Mouse (Mus musculus) urinary bladder, adult 2 months (tissue): ENCODE measurements around the gene Slc25a11. TPM values are rescaled to one million over a fixed set of nuclear protein-coding genes. Genes with fewer than 3 reads are reported as not detected.

Source experiments
- DNase-seq: peaks from one replicate; pipeline ENCODE4 v3.0.0; 2022; ENCODE audit warnings: low spot score
- polyA plus RNA-seq: library from polyadenylated mRNA; depleted of rRNA; stranded (reverse); fragments of >200 nt; gene quantifications from 2 replicates; pipeline ENCODE4 v1.2.3, GENCODE M21; 2012; rRNA removed

The Slc25a11 gene
- polyA plus RNA-seq, 1 experiment, result 96.9 TPM

DNA sequence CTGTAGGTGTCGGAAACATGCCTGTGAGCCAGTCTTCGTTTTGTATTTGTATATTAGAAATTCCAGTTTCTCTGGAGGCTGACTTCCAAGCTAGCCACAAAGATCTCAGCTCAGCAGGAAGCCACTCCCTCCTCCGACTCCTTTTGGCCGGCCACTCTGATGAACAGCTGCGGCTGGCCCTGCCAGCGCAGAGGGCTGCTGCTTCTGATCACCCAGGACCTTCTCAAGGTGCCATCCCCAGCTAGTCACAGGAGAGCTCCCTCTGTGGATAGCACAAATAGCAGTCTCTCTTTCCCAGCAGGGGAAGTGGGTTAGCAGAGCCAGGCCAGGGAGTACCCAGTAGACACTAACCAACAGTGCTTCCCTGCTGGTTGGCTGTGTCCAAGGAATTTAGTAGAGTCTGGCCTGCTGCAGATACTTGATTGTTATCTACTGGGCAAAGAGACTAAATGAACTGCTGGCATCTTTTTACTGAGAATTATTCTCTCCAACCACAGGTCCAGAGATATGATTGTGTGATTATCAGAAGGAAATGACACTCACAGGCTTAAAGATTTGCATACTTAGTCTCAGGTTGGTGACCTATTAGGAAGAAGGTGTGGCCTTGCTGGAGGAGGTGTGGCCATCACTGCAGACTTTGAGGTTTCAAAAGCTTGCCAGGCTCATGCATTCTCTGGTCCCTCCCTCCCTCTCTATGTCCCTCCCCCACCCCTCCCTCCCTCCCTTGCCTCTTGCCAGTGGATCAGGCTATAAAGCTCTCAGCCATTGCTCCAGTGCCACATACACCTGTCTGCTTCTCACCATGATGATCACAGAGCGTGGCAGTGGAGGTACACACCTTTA is 25.1 kb downstream of the Slc25a11 start:
- DNase-seq, result no peak

DNA sequence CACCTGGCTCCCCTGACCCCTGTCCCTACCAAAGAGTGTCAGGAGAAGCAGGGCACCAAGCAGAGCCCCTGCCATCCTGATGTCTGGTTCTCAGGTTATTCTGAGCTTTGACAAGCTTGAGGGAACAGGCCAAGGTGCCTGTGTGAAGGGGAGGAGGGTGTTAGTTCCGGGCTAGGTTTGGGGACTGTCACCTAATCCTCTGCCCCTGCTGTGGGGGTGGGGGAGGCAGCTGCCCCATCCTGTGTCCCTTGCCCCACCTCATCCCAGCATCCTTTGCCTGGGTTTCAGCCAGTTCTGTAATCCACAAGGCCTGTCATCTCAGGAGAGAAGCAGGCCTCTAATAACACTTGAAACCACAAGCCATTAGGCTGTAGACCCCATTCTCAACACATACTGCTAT is 28.2 kb downstream of the Slc25a11 start, which contains the start of gene Chrne:
TSS of gene Chrne (minus strand) at position 116 of the 400 bp plus-strand sequence.
- no peak for DNase-seq

- no peak for DNase-seq
Observed at GRCm38 (mm10) chr11:70615516-70616093, 31.7 kb downstream of the Slc25a11 start, which contains the start of gene 4930544D05Rik. 4930544D05Rik (plus strand) TSS chr11:70615848.

GRCm38 (mm10) chr11:70615074-70615473 is 32.2 kb downstream of the Slc25a11 start:
- DNase-seq, result peak; percentile 49

GRCm38 (mm10) chr11:70612505-70612904 is 34.8 kb downstream of the Slc25a11 start:
- DNase-seq, result no peak

GRCm38 (mm10) chr11:70610752-70611151 is 36.5 kb downstream of the Slc25a11 start:
- no peak for DNase-seq

DNA sequence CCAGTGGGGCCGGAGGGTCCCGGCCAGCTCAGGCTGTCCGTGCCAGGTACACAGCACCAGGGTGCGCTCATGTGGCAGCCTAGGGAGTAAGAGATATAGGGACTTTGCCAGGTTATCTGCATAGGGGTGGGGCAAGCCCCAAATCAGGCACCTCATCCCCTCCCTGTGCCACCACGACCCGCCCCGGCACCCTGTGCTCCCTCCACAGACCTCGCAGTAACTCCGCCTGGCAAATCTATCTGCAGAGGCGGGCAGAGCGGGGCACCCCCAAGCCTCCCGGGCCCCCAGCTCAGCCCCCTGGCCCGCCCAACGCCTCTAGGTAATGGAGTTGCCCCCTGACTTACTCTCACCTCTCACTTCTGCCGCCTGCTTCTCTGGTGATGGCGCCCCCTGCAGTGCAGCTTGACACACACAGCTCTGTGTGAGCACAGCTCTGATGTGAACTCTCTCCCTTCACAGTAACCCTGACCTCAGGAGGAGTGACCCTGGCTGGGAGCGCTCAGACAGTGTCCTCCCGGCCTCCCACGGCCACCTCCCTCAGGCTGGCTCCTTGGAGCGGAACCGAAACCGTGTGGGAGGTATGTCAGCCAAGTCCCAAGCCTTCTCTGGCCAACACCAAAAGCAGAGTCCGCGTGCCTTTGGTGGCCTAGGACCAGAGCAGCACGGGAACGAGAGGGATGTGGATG is 38.8 kb downstream of the Slc25a11 start:
- DNase-seq, result no peak

- DNase-seq, result no peak
Observed at GRCm38 (mm10) chr11:70607611-70608010, 39.7 kb downstream of the Slc25a11 start.

DNA sequence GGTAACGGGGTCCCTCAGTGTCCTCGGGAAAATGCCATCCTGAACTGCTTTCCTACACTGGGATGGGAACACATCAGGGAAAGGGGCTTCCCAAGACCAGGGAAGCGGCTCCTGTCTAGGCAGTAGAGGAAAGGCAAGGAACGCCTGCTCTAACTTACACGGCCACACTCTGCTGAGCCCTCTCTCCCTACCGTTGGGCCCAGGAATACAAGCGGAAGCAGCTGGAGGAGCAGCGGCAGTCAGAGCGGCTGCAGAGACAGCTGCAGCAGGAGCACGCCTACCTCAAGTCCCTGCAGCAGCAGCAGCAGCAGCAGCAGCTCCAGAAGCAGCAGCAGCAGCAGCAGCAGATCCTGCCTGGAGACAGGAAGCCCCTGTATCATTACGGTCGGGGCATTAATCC is 40.6 kb downstream of the Slc25a11 start:
- no peak for DNase-seq

DNA sequence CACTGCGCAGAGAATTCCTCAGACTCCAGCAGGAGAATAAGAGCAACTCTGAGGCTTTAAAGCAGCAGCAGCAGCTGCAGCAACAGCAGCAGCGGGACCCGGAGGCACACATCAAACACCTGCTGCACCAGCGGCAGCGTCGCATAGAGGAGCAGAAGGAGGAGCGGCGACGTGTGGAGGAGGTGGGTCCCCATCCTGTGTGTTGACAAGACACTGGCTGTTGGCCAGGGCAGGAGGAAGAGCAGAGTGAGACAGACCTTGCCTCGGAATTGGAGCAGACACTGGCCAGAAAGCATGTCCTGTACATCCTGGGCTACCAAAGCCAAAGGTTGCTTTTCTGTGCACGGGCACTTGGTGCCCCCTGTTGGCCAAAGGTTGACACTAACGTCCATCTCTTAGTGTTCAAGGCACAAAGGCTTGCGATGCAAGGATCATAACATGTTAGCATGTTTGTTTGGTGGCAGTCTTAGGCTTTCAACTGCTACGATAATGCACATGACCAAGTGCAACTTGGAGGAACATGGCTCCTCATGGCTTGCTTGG is 42.2 kb downstream of the Slc25a11 start:
- DNase-seq, result peak; percentile 53

- no peak for DNase-seq
Observed at GRCm38 (mm10) chr11:70598451-70598953, 48.8 kb downstream of the Slc25a11 start.

GRCm38 (mm10) chr11:70597301-70597700 is 50.0 kb downstream of the Slc25a11 start:
- no peak for DNase-seq

DNA sequence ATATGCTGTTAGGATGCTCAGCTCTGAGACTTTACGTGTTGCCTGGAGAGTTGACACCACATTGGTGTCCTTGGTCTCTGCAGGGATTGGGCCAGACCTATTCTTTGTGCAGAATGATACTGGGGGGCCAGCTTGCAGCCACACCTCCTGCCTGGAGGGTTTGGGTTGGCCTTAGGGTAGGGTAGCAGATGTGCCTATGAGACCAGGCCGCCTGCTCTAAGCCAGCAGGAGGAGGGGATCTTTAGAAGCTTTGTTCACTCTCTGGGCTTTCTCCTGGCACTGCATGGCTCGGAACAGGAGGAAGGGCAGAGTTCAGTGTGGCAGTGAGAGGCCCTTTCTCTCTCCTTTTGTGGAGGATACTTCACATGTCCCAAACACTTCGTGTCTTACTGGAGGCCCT is 51.2 kb downstream of the Slc25a11 start:
- no peak for DNase-seq

DNA sequence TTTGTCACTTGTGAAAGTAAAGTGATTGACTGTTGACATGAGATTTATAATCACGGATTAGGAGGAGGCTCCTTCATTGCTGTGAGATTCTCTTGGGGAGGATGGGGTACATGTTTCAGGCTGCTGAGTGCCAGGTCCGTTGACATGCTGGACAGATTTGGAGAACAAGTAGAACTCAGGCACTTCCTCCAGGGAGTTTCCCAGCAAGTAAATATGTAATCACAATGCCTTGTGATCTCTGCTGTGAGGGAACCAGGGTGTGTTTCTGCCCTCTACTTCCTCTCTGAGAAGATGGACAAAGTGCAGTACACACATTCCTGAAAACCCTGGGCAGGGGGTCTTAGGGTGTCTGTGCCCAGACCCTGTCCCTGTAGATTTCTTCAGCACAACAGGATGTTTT is 51.6 kb downstream of the Slc25a11 start:
- DNase-seq, result no peak

DNA sequence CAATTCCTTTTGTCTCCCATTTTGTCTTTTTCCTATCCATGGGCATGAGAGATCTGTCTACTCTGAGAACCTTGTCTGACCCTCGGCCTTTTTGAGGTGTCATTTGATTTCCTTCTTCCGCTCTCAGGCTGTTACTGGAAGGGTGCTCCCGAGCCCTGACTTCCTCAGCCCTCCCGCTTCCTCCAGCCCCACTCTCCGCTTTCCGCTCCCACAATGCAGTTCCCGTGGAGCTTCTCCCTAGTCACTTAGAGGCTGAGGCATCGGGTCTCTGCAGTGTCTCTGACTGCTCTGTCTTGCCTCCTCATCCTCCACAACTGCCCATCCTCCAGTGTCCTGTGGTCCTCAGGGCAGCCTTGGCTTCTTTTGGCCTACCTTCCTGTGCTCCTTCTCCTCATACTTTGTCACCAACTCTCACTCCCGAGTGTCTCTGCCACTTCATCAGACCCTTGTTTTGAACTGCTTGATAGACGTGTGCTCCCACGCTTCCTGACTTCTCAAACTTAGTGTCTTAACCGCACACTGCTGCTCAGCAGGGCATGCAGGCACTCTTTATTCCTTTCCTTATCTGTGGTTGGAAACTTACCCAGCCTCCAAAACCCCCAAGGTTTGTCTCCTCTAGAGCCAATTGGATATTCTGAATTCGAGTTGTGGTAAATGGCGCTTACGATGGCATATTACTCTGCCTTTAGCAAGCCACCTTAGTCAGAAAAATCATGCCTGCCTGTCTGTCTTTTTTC is 52.9 kb downstream of the Slc25a11 start:
- DNase-seq, result no peak

Other genes starting within 250 kb of the Slc25a11 start
- gene Pelp1, start 237.4 kb downstream of the Slc25a11 start, polyA plus RNA-seq, result 11.1 and 15.3 TPM in 2 replicates
- gene Arrb2, start 214.8 kb downstream of the Slc25a11 start, polyA plus RNA-seq, result 18.5 and 22.0 TPM in 2 replicates
- 20.1 and 20.8 TPM in 2 replicates for gene Med11, start 195.6 kb downstream of the Slc25a11 start, polyA plus RNA-seq
- 3.9 and 4.4 TPM in 2 replicates for gene Zmynd15, start 188.0 kb downstream of the Slc25a11 start, polyA plus RNA-seq
- gene Cxcl16, start 187.5 kb downstream of the Slc25a11 start, polyA plus RNA-seq, result 28.9 and 29.2 TPM in 2 replicates
- 0.72 and 0.80 TPM in 2 replicates for gene Tm4sf5, start 142.2 kb downstream of the Slc25a11 start, polyA plus RNA-seq
- 0.43 and 0.72 TPM in 2 replicates for gene Vmo1, start 132.9 kb downstream of the Slc25a11 start, polyA plus RNA-seq
- gene Gltpd2, start 128.3 kb downstream of the Slc25a11 start, polyA plus RNA-seq, result 0.14 and 0.15 TPM in 2 replicates
- 249 and 294 TPM in 2 replicates for gene Psmb6, start 122.1 kb downstream of the Slc25a11 start, polyA plus RNA-seq
- gene Gm40193, start 114.5 kb downstream of the Slc25a11 start, polyA plus RNA-seq, result not detected in 2 replicates
- gene Pld2, start 107.4 kb downstream of the Slc25a11 start, polyA plus RNA-seq, result 33.6 and 38.7 TPM in 2 replicates
- 87.2 and 89.1 TPM in 2 replicates for gene Mink1, start 84.6 kb downstream of the Slc25a11 start, polyA plus RNA-seq
- gene 4930544D05Rik, start 31.6 kb downstream of the Slc25a11 start, polyA plus RNA-seq, result not detected in 2 replicates
- gene Chrne, start 28.3 kb downstream of the Slc25a11 start, polyA plus RNA-seq, result 0.40 and 0.44 TPM in 2 replicates
- gene Gp1ba, start 8.4 kb downstream of the Slc25a11 start, polyA plus RNA-seq, result 0.01 and 0.10 TPM in 2 replicates
- 116 and 119 TPM in 2 replicates for gene Rnf167, start 244 bp downstream of the Slc25a11 start, polyA plus RNA-seq
- gene Pfn1, start 7.2 kb upstream of the Slc25a11 start, polyA plus RNA-seq, result 1,258 and 1,344 TPM in 2 replicates
- gene Eno3, start 9.7 kb upstream of the Slc25a11 start, polyA plus RNA-seq, result 104 and 126 TPM in 2 replicates
- 89.4 and 93.2 TPM in 2 replicates for gene Spag7, start 21.9 kb upstream of the Slc25a11 start, polyA plus RNA-seq
- gene Camta2, start 40.6 kb upstream of the Slc25a11 start, polyA plus RNA-seq, result 16.6 and 25.4 TPM in 2 replicates
- 4.3 and 5.1 TPM in 2 replicates for gene Inca1, start 52.7 kb upstream of the Slc25a11 start, polyA plus RNA-seq
- 77.5 and 105 TPM in 2 replicates for gene Kif1c, start 53.1 kb upstream of the Slc25a11 start, polyA plus RNA-seq
- gene Zfp3, start 116.7 kb upstream of the Slc25a11 start, polyA plus RNA-seq, result 5.8 and 6.5 TPM in 2 replicates
- gene Scimp, start 165.1 kb upstream of the Slc25a11 start, polyA plus RNA-seq, result 1.1 and 1.5 TPM in 2 replicates
- gene Rabep1, start 197.3 kb upstream of the Slc25a11 start, polyA plus RNA-seq, result 12.3 and 15.8 TPM in 2 replicates